Comparison of ENCODE assay signal across 8 mouse cellular contexts in the genomic region with DNA sequence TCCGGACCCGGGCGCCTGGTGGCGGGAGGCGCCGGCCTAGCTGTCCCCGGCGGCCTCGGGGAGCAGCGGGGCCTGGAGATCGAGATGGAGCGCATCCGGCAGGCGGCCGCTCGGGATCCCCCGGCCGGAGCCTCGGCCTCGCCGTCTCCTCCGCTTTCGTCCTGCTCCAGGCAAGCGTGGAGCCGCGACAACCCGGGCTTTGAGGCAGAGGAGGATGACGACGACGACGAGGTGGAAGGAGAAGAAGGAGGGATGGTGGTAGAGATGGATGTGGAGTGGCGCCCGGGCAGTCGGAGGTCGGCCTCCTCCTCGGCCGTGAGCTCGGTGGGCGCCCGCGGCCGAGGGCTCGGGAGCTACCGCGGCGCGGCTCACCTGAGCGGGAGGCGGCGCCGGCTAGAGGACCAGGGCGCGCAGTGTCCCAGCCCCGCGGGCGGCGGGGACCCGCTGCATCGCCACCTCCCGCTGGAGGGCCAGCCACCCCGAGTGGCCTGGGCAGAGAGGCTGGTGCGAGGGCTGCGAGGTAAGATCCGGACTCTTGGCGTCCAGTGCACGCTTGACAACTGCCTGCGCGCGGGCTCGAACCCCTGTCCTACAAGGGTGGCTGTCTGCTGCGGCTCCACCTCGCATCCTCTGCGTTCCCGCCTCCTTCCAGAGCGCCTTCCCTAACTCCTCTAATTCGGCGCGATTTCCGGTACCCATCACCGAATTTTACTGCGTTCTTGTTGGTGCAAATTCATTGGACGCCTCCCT. TPM values are rescaled to one million over a fixed set of nuclear protein-coding genes. Genes with fewer than 3 reads are reported as not detected.
DNase-seq lines count a peak whose midpoint lies in the region; ATAC-seq lines count a peak whose summit lies in the region.

No protein-coding gene starts in this region.

- no peaks in the 10 kb centered on the region for H3K27me3 ChIP-seq in hindbrain, embryonic 13.5 days

- H3K9ac ChIP-seq in hindbrain, embryonic 13.5 days = peak overlapping the region; percentile 98

- peak overlapping the region; percentile 77 for H3K4me3 ChIP-seq in hindbrain, embryonic 13.5 days

- ATAC-seq in hindbrain, embryonic 13.5 days (ENCODE audit: low FRiP score) = peak; percentile 86

- DNase-seq in adrenal gland, adult (ENCODE audit: inconsistent age in 2 of 2, low spot score in 1 of 2) = peak; percentile 61 to 85
- peak; percentile 81 for DNase-seq in cerebellum, postnatal 25 days
- DNase-seq in frontal cortex, postnatal 36 days (ENCODE audit: low spot score in 2 of 2) = peak; percentile 64 to 72
- peak; percentile 66 to 77 for DNase-seq in layer of hippocampus, postnatal 36 days
- peak; percentile 30 for DNase-seq in lung, postnatal 25 days (ENCODE audit: low spot score)
- peak; percentile 23 for DNase-seq in retina, postnatal 7 days (ENCODE audit: low read depth, low spot score)
- no peak for DNase-seq in spleen, postnatal 36 days (ENCODE audit: low spot score in 2 of 2)

- under 1% methylated on average over 75 of the region's 82 CpGs for WGBS in hindbrain, embryonic 13.5 days

- no peaks in the 10 kb centered on the region for H3K9me3 ChIP-seq in hindbrain, embryonic 13.5 days

- H3K36me3 ChIP-seq in hindbrain, embryonic 13.5 days = peaks cover 14% of the 10 kb centered on the region

- peak overlapping the region; percentile 97 for H3K27ac ChIP-seq in hindbrain, embryonic 13.5 days

- H3K4me1 ChIP-seq in hindbrain, embryonic 13.5 days (replicated peaks) = peaks cover 27% of the 10 kb centered on the region

- peak overlapping the region; percentile 73 for H3K4me2 ChIP-seq in hindbrain, embryonic 13.5 days

RNA-seq across cellular contexts. Expression of gene Pkd2, which starts 0.6 kb away (rescaled TPM):
- polyA plus RNA-seq in hindbrain, embryonic 13.5 days (2015; fragmentation: Nextera tagmentation; extraction: Ambion mirVana) = 8.9 and 9.1 TPM in 2 replicates
- 10 to 100 TPM; 32.6 to 37.1 TPM for total RNA-seq in layer of hippocampus, postnatal 36 days (2021)

RNA-seq across cellular contexts. Expression of gene Spp1, which starts 25.0 kb away (rescaled TPM):
- polyA plus RNA-seq in hindbrain, embryonic 13.5 days (2015; fragmentation: Nextera tagmentation; extraction: Ambion mirVana) = 9.2 and 12.6 TPM in 2 replicates
- 1 to 10 TPM; 1.9 to 4.0 TPM for total RNA-seq in layer of hippocampus, postnatal 36 days (2021)

RNA-seq across cellular contexts. Expression of gene BC005561, which starts 48.3 kb away (rescaled TPM):
- 14.6 and 14.7 TPM in 2 replicates for polyA plus RNA-seq in hindbrain, embryonic 13.5 days (2015; fragmentation: Nextera tagmentation; extraction: Ambion mirVana)
- total RNA-seq in layer of hippocampus, postnatal 36 days (2021) = 10 to 100 TPM; 12.3 to 14.7 TPM

Comparison
In these comparisons a context has a peak if more than half of its experiments do, and no peak if none do; other contexts are left out.
1. DNase-seq: peak in adrenal gland, adult (2 of 2), cerebellum, postnatal 25 days (2 of 2), frontal cortex, postnatal 36 days (2 of 2), layer of hippocampus, postnatal 36 days (2 of 2), lung, postnatal 25 days (single experiment) and retina, postnatal 7 days (single experiment); none in spleen, postnatal 36 days (0 of 2).